Mouse (Mus musculus) liver, adult 2 months (tissue): ENCODE measurements around the gene Rpusd4.

ENCODE experiments used
- CTCF ChIP-seq: fragments of 200-500 bp; IDR thresholded peaks from 2 replicates; pipeline ENCODE4 v1.5.1; 2011; ENCODE audit warnings: low read depth, low read length, control low read depth
- POLR2A ChIP-seq: fragments of 200-500 bp; IDR thresholded peaks from 2 replicates; pipeline ENCODE4 v1.6.1; 2011; ENCODE audit warnings: low read length, control low read depth; ENCODE audit not compliant: insufficient read depth; ENCODE audit errors: extremely low read depth

GRCm38 (mm10) chr9:35238371-35238770, 29.3 kb upstream of the Rpusd4 start:
- TF ChIP-seq CTCF (no peak), POLR2A (no peak)
